In genomic region chr2:60541745-60542144, GRCm38 (mm10) we compare ENCODE assay signal across 17 mouse cellular contexts. TPM values are rescaled to one million over a fixed set of nuclear protein-coding genes. Genes with fewer than 3 reads are reported as not detected.
"Had no signal": no experiment of that assay in that cellular context is flagged by ENCODE, and none has a peak within 500 bp of the region (broad histone marks: within the 10 kb centered on the region; RNA-seq: fewer than 3 reads in every experiment).

No protein-coding gene starts in this region.

- H3K4me2 ChIP-seq: neural tube, embryonic 13.5 days; neural tube, embryonic 15.5 days; stomach, embryonic 15.5 days had no signal

- H3K4me1 ChIP-seq: neural tube, embryonic 15.5 days; stomach, embryonic 15.5 days had no signal

- H3K4me3 ChIP-seq: neural tube, embryonic 13.5 days; neural tube, embryonic 15.5 days; stomach, embryonic 15.5 days had no signal

- H3K9ac ChIP-seq: neural tube, embryonic 13.5 days; neural tube, embryonic 15.5 days; stomach, embryonic 15.5 days had no signal

- H3K36me3 ChIP-seq: neural tube, embryonic 13.5 days; neural tube, embryonic 15.5 days; stomach, embryonic 15.5 days had no signal

- H3K27me3 ChIP-seq: neural tube, embryonic 13.5 days; neural tube, embryonic 15.5 days; stomach, embryonic 15.5 days had no signal

- H3K9me3 ChIP-seq: neural tube, embryonic 13.5 days; neural tube, embryonic 15.5 days; stomach, embryonic 15.5 days had no signal

- H3K27ac ChIP-seq: neural tube, embryonic 13.5 days; neural tube, embryonic 15.5 days; stomach, embryonic 15.5 days; stomach, postnatal 0 days had no signal

- DNase-seq: retina, postnatal 1 day; right cerebral cortex, adult 18-20 months; right cerebral cortex, postnatal 14 days; right cerebral cortex, postnatal 25 days; right cerebral cortex, postnatal 4 days; spleen, adult 18-20 months; thymus, adult 18-20 months; thymus, adult 2 months; thymus, postnatal 14 days; thymus, postnatal 25 days; thymus, postnatal 36 days; thymus, postnatal 4 days had no signal

RNA-seq across cellular contexts. Expression of gene Pla2r1, which starts 11.4 kb away (rescaled TPM):
- total RNA-seq: neutrophil, adult 5-6 weeks had no signal
